Mouse (Mus musculus) cerebellum, postnatal 14 days (tissue): Measurements from ENCODE around the gene Olfr412.
A peak's percentile ranks its signal among the peaks of the same experiment; 100 is the strongest.

Experiments
- DNase-seq, 2 experiments: peaks; one replicate each; pipeline ENCODE4 v3.0.0; 2021; ENCODE audit warnings: mixed read lengths in 2 of 2

Olfr412 gene

GRCm38 (mm10) chr11:74414112-74414511, 52.2 kb downstream of the Olfr412 start:
- no peak for DNase-seq

- peak; percentile 83 to 86 for DNase-seq
Observed at GRCm38 (mm10) chr11:74415736-74416135, 53.9 kb downstream of the Olfr412 start.
